ENCODE assay signal across 21 mouse cellular contexts in genomic region chr7:57502809-57503208, GRCm38 (mm10). TPM values are rescaled to one million over a fixed set of nuclear protein-coding genes. Genes with fewer than 3 reads are reported as not detected.
"Had no signal": no experiment of that assay in that cellular context is flagged by ENCODE, and none has a peak within 500 bp of the region (broad histone marks: within the 10 kb centered on the region; RNA-seq: fewer than 3 reads in every experiment).

No protein-coding gene starts in this region.

- H3K9me3 ChIP-seq: neural tube, embryonic 12.5 days; neural tube, embryonic 13.5 days; neural tube, embryonic 15.5 days; stomach, embryonic 15.5 days had no signal

- H3K4me3 ChIP-seq: neural tube, embryonic 12.5 days; neural tube, embryonic 13.5 days; neural tube, embryonic 15.5 days; stomach, embryonic 15.5 days had no signal

- DNase-seq: retina, postnatal 1 day; right cerebral cortex, adult 18-20 months; right cerebral cortex, postnatal 14 days; right cerebral cortex, postnatal 25 days; right cerebral cortex, postnatal 4 days; spleen, adult 18-20 months; thymus, adult 18-20 months; thymus, adult 2 months; thymus, postnatal 14 days; thymus, postnatal 25 days; thymus, postnatal 36 days; thymus, postnatal 4 days had no signal

- H3K36me3 ChIP-seq: neural tube, embryonic 12.5 days; neural tube, embryonic 13.5 days; neural tube, embryonic 15.5 days; stomach, embryonic 15.5 days had no signal

- H3K27ac ChIP-seq: neural tube, embryonic 12.5 days; neural tube, embryonic 13.5 days; neural tube, embryonic 15.5 days; stomach, embryonic 15.5 days; stomach, postnatal 0 days had no signal

- H3K9ac ChIP-seq: neural tube, embryonic 12.5 days; neural tube, embryonic 13.5 days; neural tube, embryonic 15.5 days; stomach, embryonic 15.5 days had no signal

- H3K4me1 ChIP-seq: neural tube, embryonic 12.5 days; neural tube, embryonic 13.5 days; neural tube, embryonic 15.5 days; stomach, embryonic 15.5 days had no signal

- H3K4me2 ChIP-seq: neural tube, embryonic 12.5 days; neural tube, embryonic 13.5 days; neural tube, embryonic 15.5 days; stomach, embryonic 15.5 days had no signal

RNA-seq across cellular contexts. Expression of gene Gabra5, which starts 7.0 kb away (rescaled TPM):
- total RNA-seq: neutrophil, adult 5-6 weeks had no signal
- polyA plus RNA-seq: small intestine, adult 2 months; spleen, adult 2 months; urinary bladder, adult 2 months had no signal
